Mouse (Mus musculus): ENCODE results near the gene Sstr4. TPM values are rescaled to one million over a fixed set of nuclear protein-coding genes. Genes with fewer than 3 reads are reported as not detected.

Sstr4 gene
- polyA plus RNA-seq (2017; shearing (Covaris generic)), result not detected

DNA sequence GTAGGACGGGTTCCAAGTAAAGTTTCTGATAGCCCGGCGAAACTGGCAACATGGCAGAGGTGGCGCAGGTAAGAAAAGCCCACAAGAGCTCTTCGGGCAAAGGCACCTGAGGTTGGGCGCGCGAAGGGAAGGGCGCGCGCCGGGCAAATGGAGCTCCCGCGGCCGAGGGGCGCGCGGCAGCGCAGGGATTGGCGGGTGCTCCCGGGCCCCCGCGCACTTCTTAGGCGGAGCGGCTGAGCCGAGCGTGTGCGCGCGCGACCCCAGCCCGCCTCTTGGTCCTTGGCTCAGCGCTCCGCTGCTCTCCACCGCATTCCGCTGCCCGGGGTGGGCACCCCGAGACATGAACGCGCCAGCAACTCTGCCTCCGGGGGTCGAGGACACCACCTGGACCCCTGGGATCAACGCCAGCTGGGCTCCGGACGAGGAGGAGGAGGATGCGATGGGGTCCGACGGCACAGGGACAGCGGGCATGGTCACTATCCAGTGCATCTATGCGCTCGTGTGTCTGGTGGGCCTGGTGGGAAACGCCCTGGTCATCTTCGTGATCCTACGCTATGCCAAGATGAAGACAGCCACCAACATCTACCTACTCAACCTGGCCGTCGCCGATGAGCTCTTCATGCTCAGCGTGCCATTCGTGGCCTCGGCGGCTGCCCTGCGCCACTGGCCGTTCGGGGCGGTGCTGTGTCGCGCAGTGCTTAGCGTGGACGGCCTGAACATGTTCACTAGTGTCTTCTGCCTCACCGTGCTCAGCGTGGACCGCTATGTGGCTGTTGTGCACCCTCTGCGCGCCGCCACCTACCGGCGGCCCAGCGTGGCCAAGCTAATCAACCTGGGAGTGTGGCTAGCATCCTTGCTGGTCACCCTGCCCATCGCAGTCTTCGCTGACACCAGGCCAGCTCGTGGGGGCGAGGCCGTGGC is at the start of gene Sstr4:
TSS of gene Sstr4 (plus strand) at position 214 of the 921 bp plus-strand sequence.

DNA sequence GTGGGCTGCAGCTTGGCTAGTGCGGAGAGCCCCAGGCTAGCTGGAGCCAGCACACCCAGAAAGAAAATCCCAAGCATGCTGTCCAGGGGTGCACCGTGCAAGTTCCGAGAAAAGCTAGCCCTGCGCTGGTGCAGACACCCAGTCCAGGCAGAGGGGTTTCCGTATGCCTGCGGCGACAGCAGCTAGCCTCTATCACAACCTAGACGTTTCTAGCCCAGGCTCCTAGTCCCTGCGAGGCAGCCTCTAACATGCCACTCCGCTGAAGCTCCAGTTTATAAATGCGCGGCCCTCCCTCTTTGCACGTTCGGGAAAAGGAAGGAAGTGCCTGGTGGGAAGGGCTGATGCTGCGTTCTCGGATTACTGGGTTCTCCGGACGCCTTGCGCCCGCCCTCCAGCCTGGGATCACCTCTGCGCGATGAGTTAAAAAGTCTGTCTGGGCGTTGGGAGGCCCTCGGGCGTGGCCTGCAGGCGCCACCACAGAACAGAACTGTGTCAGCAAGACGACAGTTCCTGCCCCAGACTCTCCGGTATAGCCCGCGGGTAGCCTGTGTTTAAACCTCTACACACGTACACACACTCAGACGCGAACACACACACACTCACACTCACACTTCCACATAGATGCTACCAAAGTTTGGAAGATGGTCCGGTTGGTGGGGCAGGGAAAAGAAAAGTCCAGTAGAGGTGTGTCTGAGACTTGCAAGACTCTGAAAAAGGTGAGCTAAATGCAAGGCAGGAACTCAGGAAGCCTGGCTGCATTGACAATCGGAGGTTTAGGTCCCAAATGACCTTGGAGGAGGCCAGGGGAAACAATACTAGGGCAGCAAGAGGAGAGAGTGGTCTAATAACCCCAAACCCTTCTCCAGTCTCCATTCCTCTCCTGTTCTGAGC is 13.0 kb downstream of the Sstr4 start, which contains the start of gene Thbd:
TSS of gene Thbd (minus strand) at position 319 of the 891 bp plus-strand sequence.

DNA sequence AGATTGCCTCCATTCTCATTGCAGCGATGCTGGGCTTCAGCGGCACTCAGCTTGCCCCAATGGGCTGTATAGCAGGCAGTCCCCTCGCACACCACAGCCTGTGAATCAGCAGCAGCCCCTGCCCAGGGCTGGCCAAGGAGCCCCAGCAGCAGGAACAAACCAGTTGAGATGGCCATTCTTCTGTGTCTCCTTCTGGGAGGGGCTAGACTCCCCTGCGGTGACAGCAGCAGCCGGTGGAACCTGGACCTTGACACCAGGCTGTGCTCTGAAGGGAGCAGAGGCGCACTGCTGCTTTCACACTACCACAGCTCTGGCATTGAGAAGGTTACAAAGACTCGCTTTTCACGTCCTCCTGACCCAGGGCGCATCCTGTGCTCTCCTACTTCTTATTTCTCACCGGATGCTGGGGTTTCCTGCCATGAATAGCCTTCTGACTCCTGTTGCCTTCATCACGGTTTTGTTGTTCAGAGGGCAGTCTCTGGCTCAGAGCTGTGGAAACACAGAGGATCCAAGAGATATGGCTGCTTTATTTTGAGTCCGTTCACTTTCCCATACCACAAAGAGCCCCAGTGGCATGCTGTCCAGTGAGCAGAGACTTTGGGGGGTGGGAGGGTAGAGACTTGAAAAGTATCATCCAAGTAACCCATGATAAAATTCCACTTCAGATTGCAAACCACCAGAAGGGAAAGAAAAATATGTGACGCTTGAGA is 48.3 kb downstream of the Sstr4 start, which contains the start of gene Cd93:
TSS of gene Cd93 (minus strand) at position 315 of the 710 bp plus-strand sequence.

Other genes starting within 250 kb of the Sstr4 start
- gene Thbd, start 12.8 kb downstream of the Sstr4 start, polyA plus RNA-seq (2017; shearing (Covaris generic)), result 0.10 TPM
- 0.06 TPM for gene Cd93, start 48.2 kb downstream of the Sstr4 start, polyA plus RNA-seq (2017; shearing (Covaris generic))